Mouse (Mus musculus) megakaryocyte, embryonic 14.5 days (primary cell): ENCODE measurements around the gene Pitpna.

Experiments
- FLI1 ChIP-seq: IDR thresholded peaks from 2 replicates; pipeline ENCODE4 v1.6.1; 2012; ENCODE audit warnings: low read length, inconsistent platforms, mixed read lengths
- GATA1 ChIP-seq: IDR thresholded peaks from 3 replicates; pipeline ENCODE4 v1.6.1; 2012; ENCODE audit warnings: mixed read lengths, low read length, inconsistent platforms, borderline replicate concordance

DNA sequence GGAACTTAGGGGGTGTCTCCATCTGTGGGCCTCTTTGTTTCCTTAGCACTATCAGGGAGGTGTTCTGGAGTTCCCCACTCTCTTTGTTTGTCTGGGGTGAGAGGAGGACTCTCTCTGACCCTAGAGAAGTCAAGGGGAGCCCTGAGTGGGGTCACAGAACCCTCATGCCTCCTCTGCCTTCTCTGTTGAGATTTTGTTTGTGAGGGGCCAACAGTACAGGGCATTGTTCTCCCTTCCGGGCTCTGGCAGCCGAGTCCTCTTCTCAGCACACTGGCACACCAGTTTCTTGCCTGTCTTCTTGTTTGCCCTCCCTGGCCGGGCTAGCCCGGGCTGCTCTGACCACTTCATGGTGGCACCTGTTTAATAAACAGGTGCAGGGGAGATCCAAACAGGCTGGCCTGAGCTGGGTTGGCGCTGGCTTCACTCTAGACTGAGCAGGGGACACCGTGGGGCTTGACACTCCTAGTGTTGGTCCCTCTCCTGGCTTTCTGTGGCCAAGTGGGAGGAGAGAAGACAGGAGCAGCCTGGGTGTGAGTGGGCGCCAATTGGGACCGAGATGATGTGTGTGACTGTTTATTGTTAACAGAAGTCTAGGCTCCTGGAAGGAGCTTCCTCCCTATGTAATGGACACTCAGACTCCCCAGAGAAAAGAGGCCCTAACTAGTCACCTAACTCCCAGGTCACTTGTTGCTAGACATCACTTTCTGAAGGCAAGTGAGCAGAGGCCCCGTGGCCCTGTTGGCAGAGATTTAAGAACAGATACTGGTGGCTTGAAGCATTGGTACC, 49.5 kb upstream of the Pitpna start:
- no peak for TF ChIP-seq GATA1
- TF ChIP-seq FLI1, result no peak
